Mouse (Mus musculus): Measurements from ENCODE around the gene Prkn.

DNA sequence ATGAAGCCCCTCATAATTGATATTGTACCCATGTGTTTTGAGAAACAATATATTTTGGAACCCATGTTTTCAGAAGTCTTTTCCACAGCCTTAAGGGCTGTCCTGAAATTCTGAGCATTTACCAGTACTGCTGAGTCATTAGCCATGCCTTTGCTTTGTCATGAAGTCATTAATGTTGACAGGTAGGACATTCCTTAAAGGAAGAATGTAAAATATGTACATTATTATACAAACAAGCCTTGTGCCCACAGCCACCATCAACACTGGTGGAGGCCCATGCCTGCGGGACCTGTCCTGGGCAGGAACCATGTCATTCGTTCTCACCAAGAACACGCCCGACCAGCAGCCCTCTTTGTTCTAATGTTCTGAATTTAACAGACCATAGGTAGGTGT is 513.4 kb downstream of the Prkn start:
- TF ChIP-seq CTCF (IDR thresholded peaks at IDR 0.05; ENCODE audit: borderline replicate concordance, insufficient read depth, low read depth, low read length) = no peak
- TF ChIP-seq POLR2A (IDR thresholded peaks at IDR 0.05; ENCODE audit: borderline replicate concordance, insufficient read depth, low read length) = no peak

All from cerebellum, adult 2 months (tissue).